Mouse (Mus musculus) limb, embryonic 12.5 days (tissue): Measurements from ENCODE around the gene Gpd1. TPM values are rescaled to one million over a fixed set of nuclear protein-coding genes. Genes with fewer than 3 reads are reported as not detected.
"Not testable (repeated sequence)": the region's sequence is repeated elsewhere in the genome, so short reads cannot be mapped to it uniquely, and the experiment has no call there.

Experiments
- ATAC-seq: fragments of 200-750 bp; cut with Nextera tagmentation; 2 replicates; pipeline ENCODE4 v1.8.0; 2017; ENCODE audit warnings: low read depth, moderate TSS enrichment; ENCODE audit not compliant: insufficient number of reproducible peaks, insufficient read depth, low FRiP score, low TSS enrichment
- H3K27ac ChIP-seq: fragments of 300-500 bp; sonication (generic); 2 replicates; pipeline ENCODE4 v1.5.1; 2016; ENCODE audit warnings: mild to moderate bottlenecking, moderate library complexity
- H3K27me3 ChIP-seq: fragments of 300-500 bp; sonication (generic); 2 replicates; pipeline ENCODE4 v1.6.1; 2016; ENCODE audit warnings: mild to moderate bottlenecking, moderate library complexity
- H3K36me3 ChIP-seq: fragments of 300-500 bp; sonication (generic); 2 replicates; pipeline ENCODE4 v1.6.1; 2016; ENCODE audit warnings: mild to moderate bottlenecking, moderate library complexity
- H3K4me1 ChIP-seq: fragments of 300-500 bp; sonication (generic); replicated peaks from 2 replicates; pipeline ENCODE4 v1.6.1; 2016
- H3K4me2 ChIP-seq: fragments of 300-500 bp; sonication (generic); 2 replicates; pipeline ENCODE4 v1.6.1; 2016; ENCODE audit warnings: mild to moderate bottlenecking, moderate library complexity
- H3K4me3 ChIP-seq: fragments of 300-500 bp; sonication (generic); replicated peaks from 2 replicates; pipeline ENCODE4 v1.5.1; 2016; ENCODE audit warnings: mild to moderate bottlenecking
- H3K9ac ChIP-seq: fragments of 300-500 bp; sonication (generic); replicated peaks from 2 replicates; pipeline ENCODE4 v1.6.1; 2016; ENCODE audit warnings: mild to moderate bottlenecking, moderate library complexity
- H3K9me3 ChIP-seq: fragments of 300-500 bp; sonication (generic); 2 replicates; pipeline ENCODE4 v1.6.1; 2016; ENCODE audit warnings: mild to moderate bottlenecking, moderate library complexity
- WGBS: fragments of 180-500 bp; shearing (Covaris S2); methylation state at CpG from one replicate; pipeline ENCODE4 v1.1.7; 2016; 5-methylcytosine and 5-hydroxymethylcytosine counted together
- polyA plus RNA-seq: library from polyadenylated mRNA; unstranded; fragments of >200 nt; fragmentation: Nextera tagmentation; extraction: Ambion mirVana; gene quantifications from 2 replicates; pipeline ENCODE4 v1.2.1, GENCODE M21; 2016

The Gpd1 gene
- polyA plus RNA-seq, 1 experiment from 2014 or later, result 0.58 TPM

GRCm38 (mm10) chr15:99731678-99732077 is 14.4 kb downstream of the Gpd1 start:
- no peak overlapping the region for H3K4me3 ChIP-seq
- peaks cover 84% of the 10 kb centered on the region for H3K36me3 ChIP-seq
- WGBS, result 89% methylated on average over 3 of the region's 3 CpGs
- ATAC-seq, result no peak
- peaks cover 1% of the 10 kb centered on the region; the same call in 1 of the 2 replicates for H3K4me1 ChIP-seq
- H3K27ac ChIP-seq, result no peak overlapping the region
- H3K9me3 ChIP-seq, result peaks cover 7% of the 10 kb centered on the region
- H3K27me3 ChIP-seq, result no peaks in the 10 kb centered on the region
- no peak overlapping the region for H3K4me2 ChIP-seq
- H3K9ac ChIP-seq, result no peak overlapping the region

- Histone ChIP-seq H3K36me3 (peaks cover 91% of the 10 kb centered on the region), H3K27ac (no peak overlapping the region), H3K9ac (no peak overlapping the region), H3K9me3 (peaks cover 7% of the 10 kb centered on the region), H3K27me3 (no peaks in the 10 kb centered on the region), H3K4me2 (no peak overlapping the region), H3K4me1 (no peaks in the 10 kb centered on the region), H3K4me3 (no peak overlapping the region)
- WGBS, result 90% methylated on average over 5 of the region's 5 CpGs
- ATAC-seq, result no peak
Observed at GRCm38 (mm10) chr15:99733186-99733585, 15.9 kb downstream of the Gpd1 start.

DNA sequence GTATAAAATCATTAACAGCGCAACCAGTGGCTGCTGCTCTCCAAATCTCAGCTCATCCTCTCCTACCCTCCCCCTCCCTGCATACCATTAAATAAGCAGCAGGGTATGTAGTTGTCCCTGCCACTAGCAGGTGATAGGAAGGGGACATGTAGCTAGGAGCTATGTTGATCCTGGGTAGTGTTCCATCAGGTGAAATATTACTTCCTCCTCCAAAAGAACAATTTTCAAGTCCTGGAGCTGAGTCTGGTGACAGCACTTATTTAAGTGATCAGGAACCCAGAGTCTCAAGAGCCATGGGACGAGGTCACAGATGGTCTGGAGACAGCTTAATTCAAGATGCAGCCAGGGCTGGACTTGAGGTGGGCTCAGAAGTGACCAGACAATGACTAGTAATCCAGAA is 18.3 kb downstream of the Gpd1 start:
- Histone ChIP-seq H3K4me2 (no peak overlapping the region), H3K4me1 (no peaks in the 10 kb centered on the region), H3K27ac (no peak overlapping the region), H3K27me3 (no peaks in the 10 kb centered on the region), H3K9me3 (no peaks in the 10 kb centered on the region), H3K4me3 (no peak overlapping the region), H3K36me3 (peaks cover 93% of the 10 kb centered on the region), H3K9ac (no peak overlapping the region)
- ATAC-seq, result no peak
- WGBS, result 81% methylated on average over 2 of the region's 2 CpGs

- Histone ChIP-seq H3K27me3 (no peaks in the 10 kb centered on the region), H3K9me3 (no peaks in the 10 kb centered on the region), H3K36me3 (peaks cover 97% of the 10 kb centered on the region), H3K27ac (no peak overlapping the region), H3K4me3 (no peak overlapping the region), H3K4me2 (no peak overlapping the region), H3K4me1 (no peaks in the 10 kb centered on the region), H3K9ac (no peak overlapping the region)
- ATAC-seq, result no peak
- WGBS, result 92% methylated on average over 11 of the region's 11 CpGs
Observed at GRCm38 (mm10) chr15:99736675-99737074, 19.4 kb downstream of the Gpd1 start.

GRCm38 (mm10) chr15:99740229-99740628 is 22.9 kb downstream of the Gpd1 start:
- Histone ChIP-seq H3K9ac (no peak overlapping the region), H3K27ac (no peak overlapping the region), H3K4me1 (no peaks in the 10 kb centered on the region), H3K4me3 (no peak overlapping the region), H3K9me3 (no peaks in the 10 kb centered on the region), H3K27me3 (no peaks in the 10 kb centered on the region), H3K36me3 (peaks cover 95% of the 10 kb centered on the region), H3K4me2 (no peak overlapping the region)
- ATAC-seq, result no peak
- 86% methylated on average over 4 of the region's 4 CpGs for WGBS

- H3K4me3 ChIP-seq, result no peak overlapping the region
- H3K27ac ChIP-seq, result 0 out of 2 replicates have a peak overlapping the region, but pooled peaks have one; percentile 4
- H3K36me3 ChIP-seq, result peaks cover 18% of the 10 kb centered on the region
- ATAC-seq, result no peak
- whole genome bisulfite sequencing, result 77% methylated on average over 3 of the region's 3 CpGs
- H3K9me3 ChIP-seq, result no peaks in the 10 kb centered on the region
- peaks cover 6% of the 10 kb centered on the region; the same call in 1 of the 2 replicates for H3K4me1 ChIP-seq
- no peak overlapping the region for H3K9ac ChIP-seq
- no peak overlapping the region for H3K4me2 ChIP-seq
- H3K27me3 ChIP-seq, result no peaks in the 10 kb centered on the region
Observed at GRCm38 (mm10) chr15:99754204-99754603, 36.9 kb downstream of the Gpd1 start.

GRCm38 (mm10) chr15:99767467-99767866 is 50.2 kb downstream of the Gpd1 start:
- H3K27ac ChIP-seq, result no peak overlapping the region
- H3K27me3 ChIP-seq, result no peaks in the 10 kb centered on the region
- H3K9me3 ChIP-seq, result no peaks in the 10 kb centered on the region
- no peak for ATAC-seq
- WGBS, result 90% methylated on average over 4 of the region's 4 CpGs
- H3K36me3 ChIP-seq, result peaks cover 21% of the 10 kb centered on the region
- H3K9ac ChIP-seq, result no peak overlapping the region
- no peak overlapping the region for H3K4me2 ChIP-seq
- no peak overlapping the region for H3K4me3 ChIP-seq
- peaks cover 14% of the 10 kb centered on the region for H3K4me1 ChIP-seq

DNA sequence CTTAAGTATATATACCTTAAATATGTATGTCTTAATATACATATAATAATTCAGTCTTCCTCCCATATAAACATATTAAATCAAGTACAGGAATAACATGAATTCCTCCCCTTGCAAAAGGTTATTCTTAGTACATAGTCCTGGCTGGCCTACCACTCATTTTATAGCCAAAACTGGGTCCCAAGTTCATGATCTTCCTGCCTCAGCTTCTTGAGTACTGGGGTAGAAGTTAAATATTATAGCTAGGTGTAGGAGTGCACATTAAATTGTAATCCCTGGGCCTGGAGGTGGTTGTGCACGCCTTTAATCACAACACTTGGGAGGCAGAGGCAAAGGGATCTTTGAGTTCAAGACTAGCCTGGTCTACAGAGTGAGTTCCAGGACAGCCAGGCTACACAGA is 51.4 kb downstream of the Gpd1 start:
- no peak for ATAC-seq
- WGBS, result 83% methylated on average over 1 of the region's 1 CpGs

DNA sequence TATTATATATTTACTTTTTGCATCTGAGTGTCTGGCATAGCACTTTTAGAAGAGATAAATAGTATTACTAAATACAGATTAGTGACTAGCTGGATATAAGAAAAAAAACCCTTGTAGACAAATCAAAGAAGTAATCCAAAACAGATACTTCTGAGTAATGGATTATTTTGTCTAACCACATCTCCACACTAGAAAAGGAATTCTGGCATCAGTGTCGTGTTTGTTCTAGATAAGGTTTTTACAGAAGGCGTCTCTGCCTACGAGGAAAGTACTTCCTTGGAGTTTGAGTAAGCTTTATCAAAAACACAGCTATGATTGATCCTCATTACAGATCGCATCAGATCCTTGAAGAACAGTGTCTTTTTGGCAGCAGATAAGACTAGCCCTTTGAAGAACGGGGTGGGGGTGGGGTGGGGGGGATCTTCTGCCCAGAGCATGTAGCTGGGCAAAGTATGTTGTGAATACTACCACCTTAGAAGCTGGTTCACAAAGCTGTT is 53.7 kb downstream of the Gpd1 start:
- Histone ChIP-seq H3K36me3 (peaks cover 4% of the 10 kb centered on the region; the same call in 1 of the 2 replicates), H3K9me3 (no peaks in the 10 kb centered on the region), H3K4me1 (peaks cover 14% of the 10 kb centered on the region), H3K9ac (peak overlapping the region; percentile 93), H3K27me3 (no peaks in the 10 kb centered on the region), H3K27ac (peak overlapping the region; percentile 94), H3K4me3 (peak overlapping the region; percentile 71), H3K4me2 (peak overlapping the region; percentile 70)
- 31% methylated on average over 5 of the region's 5 CpGs for WGBS
- no peak for ATAC-seq

More for the DNA sequence above, 51.4 kb downstream of the Gpd1 start:
- Histone ChIP-seq H3K27ac (no peak overlapping the region), H3K36me3 (peaks cover 21% of the 10 kb centered on the region), H3K9ac (no peak overlapping the region), H3K4me3 (no peak overlapping the region), H3K4me2 (no peak overlapping the region), H3K27me3 (no peaks in the 10 kb centered on the region), H3K4me1 (peaks cover 14% of the 10 kb centered on the region), H3K9me3 (no peaks in the 10 kb centered on the region)

DNA sequence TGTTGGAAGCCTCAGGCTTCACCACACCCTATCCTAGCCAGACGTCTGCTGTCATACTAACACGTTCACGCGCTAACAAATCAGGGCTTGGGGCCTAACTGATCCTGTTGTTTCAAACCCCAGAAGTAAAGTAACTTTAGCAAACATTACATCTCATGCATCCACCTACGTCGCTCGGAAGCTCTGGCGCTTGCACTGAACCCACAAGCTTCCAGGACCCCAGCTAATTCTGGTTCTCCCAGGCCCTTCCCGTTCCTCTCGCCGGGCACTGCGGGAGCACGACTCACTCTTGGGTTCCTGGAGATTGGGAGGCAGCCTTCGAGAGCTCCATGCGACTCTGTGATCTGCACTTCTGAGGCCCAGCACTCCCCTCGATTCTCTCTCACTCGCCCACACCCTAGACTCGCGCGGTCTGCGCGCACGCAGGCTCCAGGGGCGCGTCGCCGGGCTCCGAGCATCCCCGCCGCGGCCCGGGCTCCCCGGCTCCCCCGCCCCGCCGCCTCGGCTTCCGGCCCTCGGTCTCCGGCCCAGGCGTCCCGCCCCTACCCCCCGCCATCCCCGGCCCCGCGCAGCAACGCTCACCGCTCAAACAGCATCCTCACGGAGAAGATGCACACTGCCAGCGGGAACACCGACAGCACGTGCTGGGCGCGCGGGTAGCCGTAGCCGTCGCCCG is 54.4 kb downstream of the Gpd1 start:
- H3K27me3 ChIP-seq, result no peaks in the 10 kb centered on the region
- peak overlapping the region; percentile 70 for H3K4me2 ChIP-seq
- H3K36me3 ChIP-seq, result no peaks in the 10 kb centered on the region
- peaks cover 14% of the 10 kb centered on the region for H3K4me1 ChIP-seq
- H3K27ac ChIP-seq, result peak overlapping the region; percentile 94
- ATAC-seq, result peak; percentile 37
- peak overlapping the region; percentile 93 for H3K9ac ChIP-seq
- H3K4me3 ChIP-seq, result peak overlapping the region; percentile 71
- H3K9me3 ChIP-seq, result no peaks in the 10 kb centered on the region
- under 1% methylated on average over 56 of the region's 59 CpGs for WGBS

- no peaks in the 10 kb centered on the region for H3K9me3 ChIP-seq
- peak overlapping the region; percentile 94 for H3K27ac ChIP-seq
- peak overlapping the region; percentile 93 for H3K9ac ChIP-seq
- peaks cover under 1% of the 10 kb centered on the region for H3K36me3 ChIP-seq
- peak; percentile 92 for ATAC-seq
- H3K27me3 ChIP-seq, result no peaks in the 10 kb centered on the region
- H3K4me2 ChIP-seq, result peak overlapping the region; percentile 70
- WGBS, result 0% methylated on average over 39 of the region's 41 CpGs
- peak overlapping the region; percentile 71 for H3K4me3 ChIP-seq
- peaks cover 14% of the 10 kb centered on the region for H3K4me1 ChIP-seq
Observed at GRCm38 (mm10) chr15:99772277-99772880, 55.1 kb downstream of the Gpd1 start.

GRCm38 (mm10) chr15:99772881-99772924 is 55.4 kb downstream of the Gpd1 start, which contains the start of gene Cers5:
TSS of gene Cers5 (minus strand) at chr15:99772885.
- peak within 1 kb of the TSS; percentile 71 for H3K4me3 ChIP-seq
- not testable (repeated sequence) for H3K36me3 ChIP-seq, ATAC-seq, H3K27me3 ChIP-seq, H3K9me3 ChIP-seq
- peak within 1 kb of the TSS; percentile 93 for H3K9ac ChIP-seq
- H3K4me1 ChIP-seq, result peaks cover 13% of the 10 kb centered on the region
- peak within 1 kb of the TSS; percentile 70 for H3K4me2 ChIP-seq
- peak within 1 kb of the TSS; percentile 94 for H3K27ac ChIP-seq
